Mouse (Mus musculus) hindbrain, embryonic 16.5 days (tissue): ENCODE results near the gene Kcnk4. TPM values are rescaled to one million over a fixed set of nuclear protein-coding genes. Genes with fewer than 3 reads are reported as not detected.

Source experiments
- ATAC-seq: fragments of 200-750 bp; cut with Nextera tagmentation; 2 replicates; pipeline ENCODE4 v1.8.0; 2017; ENCODE audit warnings: moderate TSS enrichment, moderate library complexity
- H3K27ac ChIP-seq: fragments of 300-500 bp; sonication (generic); 2 replicates; pipeline ENCODE4 v1.5.1; 2014; ENCODE audit warnings: low read depth, mild to moderate bottlenecking, control low read depth, low read length, moderate library complexity
- H3K27me3 ChIP-seq: fragments of 300-500 bp; sonication (generic); replicated peaks from 2 replicates; pipeline ENCODE4 v1.6.1; 2014; ENCODE audit warnings: low read length; ENCODE audit not compliant: control insufficient read depth, insufficient read depth
- H3K36me3 ChIP-seq: fragments of 300-500 bp; sonication (generic); 2 replicates; pipeline ENCODE4 v1.6.1; 2014; ENCODE audit warnings: mild to moderate bottlenecking, low read length, moderate library complexity, mixed read lengths; ENCODE audit not compliant: control insufficient read depth, insufficient read depth
- H3K4me1 ChIP-seq: fragments of 300-500 bp; sonication (generic); 2 replicates; pipeline ENCODE4 v1.6.1; 2014; ENCODE audit warnings: low read depth, low read length; ENCODE audit not compliant: control insufficient read depth, insufficient read depth
- H3K4me2 ChIP-seq: fragments of 300-500 bp; sonication (generic); 2 replicates; pipeline ENCODE4 v1.6.1; 2014; ENCODE audit warnings: mild to moderate bottlenecking, low read length, control low read depth, moderate library complexity
- H3K4me3 ChIP-seq: fragments of 300-500 bp; sonication (generic); 2 replicates; pipeline ENCODE4 v1.5.1; 2014; ENCODE audit warnings: mild to moderate bottlenecking, low read length, control low read depth, moderate library complexity
- H3K9ac ChIP-seq: fragments of 300-500 bp; sonication (generic); 2 replicates; pipeline ENCODE4 v1.6.1; 2014; ENCODE audit warnings: low read depth, mild to moderate bottlenecking, control low read depth, low read length, moderate library complexity
- H3K9me3 ChIP-seq: fragments of 300-500 bp; sonication (generic); 2 replicates; pipeline ENCODE4 v1.6.1; 2014; ENCODE audit warnings: mild to moderate bottlenecking, low read length, moderate library complexity; ENCODE audit not compliant: control insufficient read depth
- WGBS: fragments of 180-500 bp; shearing (Covaris S2); extraction: QIAGEN DNeasy Blood & Tissue Kit; methylation state at CpG from one replicate; pipeline ENCODE4 v1.1.7; 2014; 5-methylcytosine and 5-hydroxymethylcytosine counted together
- polyA plus RNA-seq: library from polyadenylated mRNA; unstranded; fragments of >200 nt; fragmentation: Nextera tagmentation; extraction: Ambion mirVana; gene quantifications from 2 replicates; pipeline ENCODE4 v1.2.1, GENCODE M21; 2015

Kcnk4 gene
- polyA plus RNA-seq, 1 experiment from 2014 or later = 19.1 TPM

DNA sequence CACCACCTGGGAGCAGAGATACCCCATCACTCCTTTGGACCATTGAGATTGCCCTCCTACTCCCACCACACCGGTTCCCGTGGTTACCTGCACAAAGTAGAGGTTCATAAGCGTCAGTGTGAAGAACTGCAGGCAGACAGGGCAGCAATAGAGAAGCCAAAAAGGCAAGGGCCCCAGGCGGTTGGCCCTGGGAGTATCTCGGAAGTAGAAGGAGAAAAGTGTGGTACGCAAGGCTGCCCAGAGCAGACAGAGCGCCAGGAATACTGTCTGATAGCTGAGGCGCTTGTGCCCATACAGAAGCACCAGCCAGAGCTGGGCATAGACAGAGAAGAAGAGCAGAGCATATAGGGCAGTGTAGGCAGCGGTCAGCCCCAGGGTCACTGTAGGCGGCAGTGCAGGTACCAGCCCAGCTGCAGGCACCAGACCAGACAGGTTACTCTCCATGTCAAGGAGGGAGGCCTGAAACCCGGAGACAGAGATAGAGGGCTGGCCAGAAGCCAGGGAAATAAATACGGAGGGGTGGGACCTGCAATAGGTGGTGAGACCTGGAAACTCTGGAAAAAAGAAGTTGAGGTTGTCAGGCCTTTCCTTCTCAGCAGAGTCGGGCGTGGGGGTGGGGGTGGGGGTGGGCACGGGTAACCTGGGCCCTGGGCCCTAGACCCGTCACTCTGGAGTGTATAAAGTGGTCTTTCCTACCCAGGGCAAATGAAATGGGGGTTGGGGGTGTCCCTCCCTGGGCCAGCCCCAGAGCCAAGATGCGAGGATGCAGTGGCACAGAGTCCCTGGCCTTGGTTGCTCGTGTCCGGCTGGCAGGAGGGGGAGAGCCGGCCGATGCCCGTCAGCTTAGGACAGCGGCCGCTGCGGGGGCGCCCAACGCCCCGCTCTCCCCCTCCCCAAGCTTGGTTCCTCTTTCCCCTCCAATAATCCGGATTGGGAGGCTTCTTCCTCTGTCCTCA is 6.4 kb upstream of the Kcnk4 start:
- peak; percentile 7 for ATAC-seq
- H3K4me2 ChIP-seq = peak overlapping the region; percentile 76
- H3K27me3 ChIP-seq = peaks cover 10% of the 10 kb centered on the region
- H3K27ac ChIP-seq = peak overlapping the region; percentile 97
- H3K4me3 ChIP-seq = peak overlapping the region; percentile 86
- H3K4me1 ChIP-seq = peaks cover 35% of the 10 kb centered on the region
- WGBS = 19% methylated on average over 29 of the region's 29 CpGs
- H3K9ac ChIP-seq = peak overlapping the region; percentile 95
- no peaks in the 10 kb centered on the region for H3K9me3 ChIP-seq
- no peaks in the 10 kb centered on the region for H3K36me3 ChIP-seq

DNA sequence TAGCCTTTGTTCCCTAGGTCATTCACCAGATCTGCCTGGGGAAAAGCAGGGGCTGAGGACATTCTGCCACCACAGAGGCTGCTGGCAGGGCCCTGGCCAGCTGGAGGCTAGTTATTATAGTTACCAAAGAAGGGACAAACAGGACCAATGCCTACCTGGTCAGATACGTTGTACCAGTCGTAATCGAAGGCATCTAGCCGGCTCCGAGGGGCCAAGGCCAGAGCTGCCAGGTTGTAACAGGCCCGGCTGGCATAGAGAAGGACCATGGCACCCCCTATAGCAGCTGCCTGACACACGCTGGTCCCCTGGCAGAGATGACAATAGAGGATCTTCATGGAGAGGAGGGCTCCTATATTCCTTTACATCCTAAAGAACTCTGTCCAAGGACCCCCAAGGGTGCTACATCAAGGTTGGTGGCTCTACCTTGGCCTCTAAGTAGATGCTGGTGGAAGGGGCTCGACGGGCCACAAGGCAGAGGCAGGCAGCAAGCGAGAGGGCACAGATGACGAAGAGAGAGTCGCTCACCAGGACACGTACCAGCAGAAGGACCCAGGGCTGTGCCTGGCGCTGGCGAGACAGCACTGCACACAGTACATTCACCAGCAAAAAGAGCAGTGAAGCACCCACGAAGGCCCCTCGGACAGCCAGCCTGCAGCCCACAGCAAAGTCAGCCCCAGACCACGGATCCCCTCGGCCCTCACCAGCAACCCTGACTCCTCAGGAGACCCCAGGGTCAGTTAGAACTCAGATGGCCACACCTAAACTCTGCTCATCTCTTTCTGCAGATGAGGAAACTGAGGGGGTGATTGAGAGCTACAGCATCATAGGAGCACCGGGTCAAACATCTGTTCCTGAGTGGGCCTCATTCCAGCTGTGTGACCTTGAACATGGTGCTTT is 5.0 kb upstream of the Kcnk4 start:
- peak overlapping the region; percentile 95 for H3K9ac ChIP-seq
- no peak for ATAC-seq
- no peaks in the 10 kb centered on the region for H3K9me3 ChIP-seq
- WGBS = 88% methylated on average over 20 of the region's 20 CpGs
- peaks cover 38% of the 10 kb centered on the region for H3K4me1 ChIP-seq
- peak overlapping the region; percentile 86 for H3K4me3 ChIP-seq
- peak overlapping the region; percentile 76 for H3K4me2 ChIP-seq
- no peaks in the 10 kb centered on the region for H3K36me3 ChIP-seq
- peaks cover 11% of the 10 kb centered on the region for H3K27me3 ChIP-seq
- no peak overlapping the region for H3K27ac ChIP-seq

DNA sequence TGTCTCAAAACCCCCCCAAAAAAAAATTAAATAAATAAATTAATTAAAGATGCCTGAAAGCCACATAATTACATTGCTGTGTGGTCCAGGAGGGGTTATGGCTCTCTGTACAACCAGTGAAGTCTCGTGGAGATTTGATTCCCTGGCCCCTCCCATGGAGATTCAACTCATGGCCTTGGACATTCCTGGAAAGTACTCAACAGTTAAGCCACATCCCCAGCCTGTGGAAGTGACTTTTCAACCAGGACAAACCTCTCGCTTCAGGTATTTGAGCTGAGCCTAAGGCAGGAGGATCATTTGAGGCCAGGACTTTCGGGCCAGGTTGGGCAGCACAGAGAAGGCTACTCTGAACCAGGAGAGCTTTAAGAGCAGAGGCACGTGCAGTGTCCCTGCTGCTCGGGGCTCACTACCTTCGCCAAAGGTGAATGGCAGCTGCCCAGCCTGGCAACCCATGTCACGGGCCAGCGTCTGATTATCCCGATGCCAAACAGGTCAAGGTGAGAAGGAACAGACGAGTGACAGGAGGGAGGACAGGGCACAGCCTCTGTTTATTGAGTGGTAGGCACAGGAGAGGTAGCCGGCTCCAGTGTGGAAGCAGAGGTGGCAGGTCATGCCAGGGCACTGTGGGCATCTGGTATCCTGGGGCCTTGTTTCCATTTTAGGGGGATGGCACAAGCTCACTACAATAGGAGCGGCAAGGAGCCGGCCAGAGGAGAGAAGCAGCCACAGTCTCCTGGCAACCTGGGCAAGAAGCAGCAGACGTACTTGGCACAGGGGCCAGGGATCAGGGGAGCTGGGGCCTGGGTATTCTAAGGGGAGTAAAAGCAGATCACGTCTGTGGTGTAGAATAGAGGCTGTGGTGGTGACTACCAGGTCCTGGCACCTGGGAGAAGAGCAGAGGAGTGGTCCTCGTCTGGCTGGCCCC is 3.5 kb upstream of the Kcnk4 start:
- Histone ChIP-seq H3K9me3 (no peaks in the 10 kb centered on the region), H3K27ac (no peak overlapping the region), H3K4me1 (peaks cover 44% of the 10 kb centered on the region), H3K4me2 (no peak overlapping the region), H3K9ac (peak overlapping the region; percentile 18; the same call in 1 of the 2 replicates), H3K4me3 (no peak overlapping the region), H3K36me3 (no peaks in the 10 kb centered on the region), H3K27me3 (peaks cover 19% of the 10 kb centered on the region)
- 70% methylated on average over 16 of the region's 16 CpGs for WGBS
- ATAC-seq = no peak

DNA sequence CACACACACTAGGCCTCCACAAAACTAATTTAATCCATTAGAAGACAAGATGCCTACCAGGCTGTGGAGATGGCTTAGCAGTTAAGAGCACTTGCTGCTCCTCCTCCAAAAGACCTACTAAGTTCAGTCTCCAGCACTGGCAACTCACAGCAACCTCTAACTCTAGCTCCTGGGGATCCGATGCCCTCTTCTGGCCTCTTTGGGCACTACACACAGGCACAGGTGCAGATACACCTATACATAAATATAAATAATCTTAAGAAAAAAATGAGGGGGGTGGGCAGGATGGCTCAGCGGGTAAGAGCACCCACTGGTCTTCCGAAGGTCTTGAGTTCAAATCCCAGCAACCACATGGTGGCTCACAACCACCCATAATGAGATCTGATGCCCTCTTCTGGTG is 2.0 kb upstream of the Kcnk4 start:
- WGBS = 18% methylated on average over 3 of the region's 3 CpGs
- Histone ChIP-seq H3K4me3 (no peak overlapping the region), H3K4me1 (peaks cover 40% of the 10 kb centered on the region), H3K27me3 (peaks cover 33% of the 10 kb centered on the region), H3K27ac (no peak overlapping the region), H3K4me2 (no peak overlapping the region), H3K9me3 (no peaks in the 10 kb centered on the region), H3K36me3 (no peaks in the 10 kb centered on the region), H3K9ac (no peak overlapping the region)
- no peak for ATAC-seq

DNA sequence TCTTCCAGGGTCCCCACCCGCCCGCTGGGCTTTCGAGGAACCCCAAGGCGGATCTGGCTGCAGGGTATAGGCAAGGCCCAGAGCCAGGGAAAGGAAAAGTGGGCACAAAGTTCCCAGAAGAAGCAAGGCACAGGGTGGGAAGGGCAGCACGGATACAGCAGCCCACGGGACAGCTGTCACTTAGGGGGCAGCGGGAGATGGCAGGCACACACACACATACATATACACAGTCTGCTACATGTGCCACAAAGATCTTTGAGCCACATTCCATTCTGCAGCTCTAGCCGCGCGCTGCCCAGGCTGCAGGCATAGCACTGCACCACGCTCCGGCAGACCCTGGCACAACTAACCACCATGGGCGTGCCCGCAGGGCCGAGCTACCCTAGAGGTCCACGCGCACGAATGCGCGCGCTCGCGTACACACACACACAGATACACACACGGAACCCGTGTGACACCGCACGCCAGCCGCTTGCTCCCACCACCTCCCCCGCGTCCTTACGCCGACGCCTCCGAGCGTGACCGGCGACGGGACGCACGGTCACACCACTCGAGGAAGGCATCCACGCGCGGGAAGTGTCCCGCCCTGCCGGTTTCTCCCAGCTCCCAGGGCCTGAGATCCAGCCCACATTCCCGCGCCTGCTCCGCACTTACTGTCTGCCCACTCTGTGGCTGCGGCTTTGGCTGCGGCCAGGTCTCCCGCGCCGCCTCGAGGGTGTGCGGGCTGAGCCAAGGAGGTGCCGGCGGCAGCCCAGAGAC is 700 bp downstream of the Kcnk4 start:
- peaks cover 42% of the 10 kb centered on the region for H3K27me3 ChIP-seq
- no peaks in the 10 kb centered on the region for H3K36me3 ChIP-seq
- no peaks in the 10 kb centered on the region for H3K9me3 ChIP-seq
- H3K9ac ChIP-seq = peak overlapping the region; percentile 74
- peak overlapping the region; percentile 31; the same call in 1 of the 2 replicates for H3K27ac ChIP-seq
- peak overlapping the region; percentile 84 for H3K4me2 ChIP-seq
- WGBS = 2% methylated on average over 58 of the region's 58 CpGs
- peaks cover 18% of the 10 kb centered on the region for H3K4me1 ChIP-seq
- peak; percentile 69 for ATAC-seq
- H3K4me3 ChIP-seq = peak overlapping the region; percentile 51

DNA sequence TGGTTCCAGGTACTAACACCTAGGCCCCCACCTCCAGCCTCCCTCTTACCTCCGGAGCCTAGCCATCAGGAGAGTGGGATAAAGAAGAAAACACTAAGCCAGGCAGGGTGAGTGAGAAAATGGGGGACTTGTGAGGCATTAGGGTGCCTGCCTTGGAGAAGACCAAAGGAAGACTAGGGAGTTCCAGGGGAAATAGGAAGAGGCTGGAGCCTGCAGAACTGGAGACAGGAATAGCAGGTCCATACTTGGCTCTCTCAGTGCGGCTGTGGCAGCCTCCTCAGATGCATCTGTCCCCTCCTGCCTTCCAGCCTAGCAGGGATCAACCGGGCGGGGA is 1.2 kb downstream of the Kcnk4 start:
- Histone ChIP-seq H3K9me3 (no peaks in the 10 kb centered on the region), H3K36me3 (no peaks in the 10 kb centered on the region), H3K9ac (peak overlapping the region; percentile 74), H3K4me3 (peak overlapping the region; percentile 51), H3K27ac (no peak overlapping the region), H3K4me1 (peaks cover 14% of the 10 kb centered on the region), H3K4me2 (peak overlapping the region; percentile 84), H3K27me3 (peaks cover 44% of the 10 kb centered on the region)
- WGBS = 22% methylated on average over 4 of the region's 4 CpGs
- no peak for ATAC-seq

DNA sequence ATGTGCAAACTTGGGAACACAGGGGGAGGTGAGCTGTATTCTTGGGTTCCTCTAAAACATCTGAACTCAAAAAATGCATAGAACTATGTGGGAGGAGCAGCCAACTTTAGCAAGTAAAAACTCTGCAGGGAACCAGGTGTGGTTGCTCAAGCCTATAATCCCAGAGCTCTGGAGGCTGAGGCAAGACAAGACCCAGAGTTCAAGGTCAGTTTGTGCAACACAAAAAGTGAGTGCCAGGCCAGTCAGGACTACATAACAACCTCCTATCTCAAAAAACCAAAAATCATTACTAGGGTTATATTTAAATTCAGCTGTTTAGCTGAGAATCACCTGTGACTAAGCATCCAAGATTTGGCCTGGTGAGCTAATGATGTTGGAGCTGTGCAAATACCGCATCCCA is 2.3 kb downstream of the Kcnk4 start:
- Histone ChIP-seq H3K27ac (no peak overlapping the region), H3K4me2 (no peak overlapping the region), H3K4me3 (no peak overlapping the region), H3K27me3 (peaks cover 53% of the 10 kb centered on the region), H3K9me3 (no peaks in the 10 kb centered on the region), H3K4me1 (peaks cover 14% of the 10 kb centered on the region), H3K9ac (no peak overlapping the region), H3K36me3 (no peaks in the 10 kb centered on the region)
- ATAC-seq = no peak
- 57% methylated on average over 1 of the region's 1 CpGs for WGBS

DNA sequence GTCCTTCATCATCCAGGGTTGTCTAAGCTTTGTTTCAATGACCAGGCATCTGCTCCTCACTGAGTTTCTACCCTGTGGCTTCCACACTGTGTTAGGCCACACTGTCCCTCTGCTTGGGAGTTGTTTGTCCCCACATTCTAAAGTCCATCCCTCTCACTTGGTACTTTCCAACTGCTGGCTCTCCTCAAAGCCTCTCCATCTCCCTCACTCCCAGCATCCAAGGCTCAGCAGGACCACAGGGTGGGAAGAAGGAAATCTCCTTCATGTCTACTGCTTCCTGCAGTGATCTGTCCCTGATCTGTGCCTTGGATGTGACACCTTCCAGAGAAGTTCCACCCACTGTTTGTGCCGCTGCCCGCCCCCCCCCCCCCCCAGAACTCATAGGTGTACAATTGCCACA is 3.3 kb downstream of the Kcnk4 start:
- WGBS = 0% methylated on average over 2 of the region's 2 CpGs
- Histone ChIP-seq H3K36me3 (no peaks in the 10 kb centered on the region), H3K4me1 (peaks cover 18% of the 10 kb centered on the region), H3K9me3 (no peaks in the 10 kb centered on the region), H3K27ac (no peak overlapping the region), H3K4me3 (no peak overlapping the region), H3K9ac (no peak overlapping the region), H3K4me2 (no peak overlapping the region), H3K27me3 (peaks cover 56% of the 10 kb centered on the region)
- ATAC-seq = no peak
